Mouse (Mus musculus): Measurements from ENCODE around the gene Vamp8. TPM values are rescaled to one million over a fixed set of nuclear protein-coding genes. Genes with fewer than 3 reads are reported as not detected.
A peak's percentile ranks its signal among the peaks of the same experiment; 100 is the strongest.

Gene Vamp8
- 280 and 288 TPM in 2 replicates for polyA plus RNA-seq (2012; rRNA removed)

GRCm38 (mm10) chr6:72389941-72390771 is at the start of gene Vamp8:
TSS of gene Vamp8 (minus strand) at chr6:72390703.
- peak; percentile 74 for DNase-seq (ENCODE audit: low read depth, low spot score)
- under 1% methylated on average over 33 of the region's 33 CpGs for WGBS

GRCm38 (mm10) chr6:72439355-72440185 is 49.1 kb upstream of the Vamp8 start, which contains the start of gene Mat2a:
TSS of gene Mat2a (minus strand) at chr6:72439558.
- under 1% methylated on average over 75 of the region's 77 CpGs for WGBS
- DNase-seq (ENCODE audit: low read depth, low spot score): no peak

DNA sequence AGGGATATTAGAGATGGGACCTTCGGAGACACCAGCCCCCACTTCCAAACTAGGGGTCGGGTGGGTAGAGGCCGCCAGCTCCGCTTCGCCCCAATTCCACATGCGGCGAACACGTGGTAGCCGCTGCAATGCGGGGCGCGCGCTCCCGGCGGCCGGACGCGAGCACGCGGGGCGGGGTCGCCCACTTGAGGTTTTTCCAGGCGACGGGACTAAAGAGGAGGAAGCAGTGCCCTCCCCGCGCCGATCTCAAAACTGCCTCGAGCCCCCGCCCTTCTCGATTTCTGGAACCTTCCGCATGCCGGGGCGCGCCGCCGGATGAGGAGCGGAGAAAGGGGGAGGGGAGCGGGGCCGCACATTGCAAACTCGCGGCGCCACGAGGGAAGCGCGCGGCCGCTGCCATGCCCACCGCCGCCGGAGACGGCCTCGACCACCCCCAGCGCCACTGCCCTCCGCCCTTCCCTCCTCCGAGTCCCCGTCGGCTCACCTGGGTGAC is 48.4 kb upstream of the Vamp8 start:
- no peak for DNase-seq (ENCODE audit: low read depth, low spot score)
- WGBS: 1% methylated on average over 52 of the region's 57 CpGs

DNA sequence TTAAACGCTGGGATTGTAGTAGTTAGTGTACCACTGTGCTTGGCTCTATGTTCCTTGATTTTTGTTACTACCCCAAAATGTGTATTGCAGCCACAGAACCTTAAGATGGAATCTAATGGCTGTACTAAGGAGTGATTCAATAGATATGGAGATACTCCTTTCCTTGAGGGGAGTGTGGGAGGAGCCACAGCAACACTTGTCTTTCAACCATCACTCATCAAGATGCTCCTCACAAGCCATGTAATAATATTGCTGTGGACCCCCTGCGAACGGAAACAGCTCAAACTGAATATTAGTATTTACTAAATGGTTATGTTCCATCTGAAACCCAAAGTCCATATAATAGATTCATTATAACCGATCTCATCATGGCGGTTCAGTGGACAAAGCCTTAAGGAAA is 47.7 kb upstream of the Vamp8 start:
- no peak for DNase-seq (ENCODE audit: low read depth, low spot score)
- under 1% methylated on average over 5 of the region's 5 CpGs for WGBS

DNA sequence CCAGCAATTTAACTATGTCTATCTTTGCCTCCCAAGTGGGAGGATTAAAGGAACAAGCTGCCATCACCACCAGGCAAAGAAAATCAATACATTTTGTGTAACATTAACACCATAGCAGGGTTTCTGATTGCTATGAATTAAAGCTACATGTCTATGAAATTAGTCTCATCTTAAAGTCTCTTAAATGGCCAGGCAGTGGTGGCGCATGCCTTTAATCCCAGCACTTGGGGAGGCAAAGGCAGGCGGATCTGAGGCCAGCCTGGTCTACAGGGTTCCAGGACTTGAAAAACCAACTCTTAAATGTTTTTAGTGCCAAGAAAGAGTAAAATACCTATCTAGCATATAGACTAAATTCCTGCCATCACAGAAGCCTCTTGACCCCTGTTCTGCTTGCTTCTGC is 41.6 kb upstream of the Vamp8 start:
- WGBS: 89% methylated on average over 2 of the region's 2 CpGs
- no peak for DNase-seq (ENCODE audit: low read depth, low spot score)

DNA sequence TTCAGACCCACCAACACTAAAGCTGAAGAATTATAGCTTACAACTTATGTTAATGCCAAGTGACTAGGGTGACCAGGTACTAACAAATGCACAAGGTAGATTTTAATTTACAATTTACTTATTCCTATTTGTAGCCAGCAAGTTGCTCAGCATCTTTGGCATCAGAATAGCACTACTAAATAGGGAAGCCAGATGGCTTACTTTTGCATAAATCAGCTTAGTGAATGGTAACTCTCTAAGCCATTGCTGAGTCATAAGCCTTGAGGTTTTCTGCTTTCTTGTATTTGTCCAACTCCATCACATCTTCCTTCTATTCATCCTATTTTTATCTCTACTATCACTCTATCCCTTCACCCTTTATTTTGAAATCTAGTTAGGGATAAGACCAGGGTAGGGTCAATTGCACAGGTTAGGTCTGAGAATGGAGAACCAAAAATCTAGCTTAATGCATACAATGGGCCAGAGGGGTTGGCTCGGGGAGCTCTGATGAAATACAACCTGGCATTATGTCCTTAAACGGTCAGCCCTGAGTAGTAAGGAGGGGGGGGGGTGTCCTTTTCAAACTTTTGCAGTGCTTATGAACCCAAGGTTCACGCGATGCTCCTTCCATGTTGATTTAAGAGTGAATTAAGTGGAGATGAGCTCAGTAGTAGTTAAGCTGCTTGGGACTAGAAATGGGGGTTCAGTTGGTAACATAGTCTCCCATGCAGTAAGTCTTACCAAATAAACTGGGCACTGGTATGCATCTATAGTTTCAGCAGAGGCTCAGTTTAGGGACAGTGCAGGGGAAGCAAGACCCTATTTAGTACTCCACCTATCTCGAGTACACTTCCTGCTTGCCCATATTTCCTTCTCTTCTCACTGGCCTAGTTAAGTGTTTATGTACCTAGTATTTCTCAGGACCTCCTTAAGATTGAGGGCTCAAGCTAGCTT is 40.8 kb upstream of the Vamp8 start:
- 33% methylated on average over 5 of the region's 5 CpGs for WGBS
- DNase-seq (ENCODE audit: low read depth, low spot score): no peak

GRCm38 (mm10) chr6:72429061-72429842 is 38.7 kb upstream of the Vamp8 start:
- no peak for DNase-seq (ENCODE audit: low read depth, low spot score)
- WGBS: 64% methylated on average over 21 of the region's 21 CpGs

DNA sequence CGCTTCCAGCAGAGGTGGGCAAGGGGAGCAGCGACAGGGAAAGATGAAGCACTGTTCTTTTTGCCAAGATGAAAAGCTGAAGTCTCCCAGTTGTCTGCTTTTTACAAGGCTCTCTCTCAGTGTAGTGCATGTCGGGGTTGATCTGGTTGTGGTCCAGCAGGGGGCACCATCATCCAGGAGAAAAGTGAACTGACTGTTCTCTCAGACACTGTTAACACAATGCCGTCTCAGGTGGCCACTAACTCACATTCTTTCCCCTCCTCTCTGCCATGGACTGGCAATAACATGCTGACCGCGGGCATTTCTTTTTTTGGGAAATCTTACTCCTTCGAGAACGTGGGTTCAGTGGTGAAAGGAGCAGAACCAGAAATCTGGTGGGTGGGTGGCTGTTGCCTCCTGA is 37.5 kb upstream of the Vamp8 start:
- WGBS: 28% methylated on average over 8 of the region's 8 CpGs
- DNase-seq (ENCODE audit: low read depth, low spot score): no peak

- 94% methylated on average over 11 of the region's 11 CpGs for WGBS
- DNase-seq (ENCODE audit: low read depth, low spot score): no peak
Observed at GRCm38 (mm10) chr6:72425646-72426045, 35.1 kb upstream of the Vamp8 start.

GRCm38 (mm10) chr6:72420901-72421300 is 30.4 kb upstream of the Vamp8 start:
- 44% methylated on average over 10 of the region's 10 CpGs for WGBS

GRCm38 (mm10) chr6:72419806-72420205 is 29.3 kb upstream of the Vamp8 start:
- WGBS: 82% methylated on average over 1 of the region's 1 CpGs
- no peak for DNase-seq (ENCODE audit: low read depth, low spot score)

More at GRCm38 (mm10) chr6:72420901-72421300, 30.4 kb upstream of the Vamp8 start:
- DNase-seq (ENCODE audit: low read depth, low spot score): no peak

GRCm38 (mm10) chr6:72418279-72418678 is 27.8 kb upstream of the Vamp8 start:
- 92% methylated on average over 4 of the region's 4 CpGs for WGBS
- no peak for DNase-seq (ENCODE audit: low read depth, low spot score)

- 36% methylated on average over 7 of the region's 7 CpGs for WGBS
- DNase-seq (ENCODE audit: low read depth, low spot score): no peak
Observed at GRCm38 (mm10) chr6:72415964-72416772, 25.7 kb upstream of the Vamp8 start.

DNA sequence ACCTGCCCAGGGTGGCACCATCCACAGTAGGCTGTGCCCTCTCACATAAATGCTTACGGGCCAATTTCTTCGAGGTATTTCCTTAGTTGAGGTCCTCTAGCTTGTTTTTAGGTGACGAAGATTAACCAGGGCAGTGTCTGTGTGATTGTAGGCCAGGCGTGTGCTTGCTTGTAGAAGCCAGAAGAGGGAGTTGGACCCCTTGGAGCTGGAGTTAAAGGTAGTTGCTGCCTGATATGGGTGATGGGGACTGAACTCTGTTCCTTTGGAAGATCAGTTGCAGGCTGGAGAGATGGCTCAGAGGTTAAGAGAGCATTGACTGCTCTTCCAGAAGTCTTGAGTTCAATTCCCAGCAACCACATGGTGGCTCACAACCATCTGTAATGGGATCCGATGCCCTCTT is 24.7 kb upstream of the Vamp8 start:
- DNase-seq (ENCODE audit: low read depth, low spot score): no peak
- WGBS: 53% methylated on average over 5 of the region's 5 CpGs

GRCm38 (mm10) chr6:72414076-72414756 is 23.7 kb upstream of the Vamp8 start, which contains the start of gene Ggcx:
TSS of gene Ggcx (plus strand) at chr6:72414308.
- DNase-seq (ENCODE audit: low read depth, low spot score): peak; percentile 85
- under 1% methylated on average over 33 of the region's 33 CpGs for WGBS

DNA sequence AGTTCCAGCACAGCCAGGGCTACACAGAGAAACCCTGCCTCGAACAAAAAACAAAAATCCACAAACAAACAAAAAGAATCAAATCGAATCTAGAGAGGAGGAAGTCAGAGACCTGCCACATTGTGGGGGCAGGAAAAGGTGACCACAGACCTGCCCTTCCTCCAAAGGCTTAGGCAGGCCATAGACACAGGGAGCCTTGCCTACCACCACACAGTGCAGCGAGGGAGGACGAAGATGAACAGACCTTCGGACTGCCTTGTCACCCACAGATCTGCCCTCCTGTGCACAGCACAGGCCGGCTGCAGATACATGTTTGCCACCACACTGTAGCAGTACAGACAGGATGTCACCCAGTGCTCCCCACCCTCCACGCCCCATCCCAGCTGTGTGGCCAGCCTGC is 20.0 kb upstream of the Vamp8 start:
- WGBS: 80% methylated on average over 7 of the region's 7 CpGs
- no peak for DNase-seq (ENCODE audit: low read depth, low spot score)

DNA sequence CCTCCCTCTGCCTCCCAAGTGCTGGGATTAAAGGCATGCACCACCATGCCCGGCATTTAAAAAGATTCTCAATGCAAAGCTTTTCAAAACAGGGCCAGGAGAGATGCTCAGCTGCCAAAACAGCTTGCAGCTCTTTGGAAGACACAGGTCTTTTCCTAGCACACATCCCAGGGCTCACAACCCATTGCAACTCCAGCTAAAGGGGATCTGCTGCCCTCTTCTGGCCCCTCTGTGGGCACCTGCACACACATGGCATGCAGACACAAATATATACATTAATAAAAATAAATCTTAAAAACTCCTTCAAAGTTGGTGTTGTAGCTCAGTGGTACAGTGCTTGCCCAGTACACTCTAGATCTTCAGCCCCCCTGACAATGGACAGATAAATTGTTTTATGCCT is 19.5 kb upstream of the Vamp8 start:
- WGBS: 19% methylated on average over 1 of the region's 1 CpGs
- no peak for DNase-seq (ENCODE audit: low read depth, low spot score)
